Mouse (Mus musculus) cortical plate, adult 2 months (tissue): ENCODE results near the gene Serpinb1a.
"Not testable (repeated sequence)": the region's sequence is repeated elsewhere in the genome, so short reads cannot be mapped to it uniquely, and the experiment has no call there.

Experiments used
- CTCF ChIP-seq: fragments of 200-500 bp; IDR thresholded peaks from 2 replicates; pipeline ENCODE4 v1.5.1; 2011; ENCODE audit warnings: mild to moderate bottlenecking, control low read depth, low read length; ENCODE audit not compliant: insufficient read depth; ENCODE audit errors: extremely low read depth
- POLR2A ChIP-seq: fragments of 200-500 bp; IDR thresholded peaks from 2 replicates; pipeline ENCODE4 v1.6.1; 2011; ENCODE audit warnings: mild to moderate bottlenecking, low read length, control low read depth; ENCODE audit not compliant: insufficient read depth; ENCODE audit errors: extremely low read depth

GRCm38 (mm10) chr13:32868233-32868632, 17.2 kb upstream of the Serpinb1a start:
- not testable (repeated sequence) for TF ChIP-seq CTCF, POLR2A
